Mouse (Mus musculus): Measurements from ENCODE around the gene Epb41l3. TPM values are rescaled to one million over a fixed set of nuclear protein-coding genes. Genes with fewer than 3 reads are reported as not detected.
A peak's percentile ranks its signal among the peaks of the same experiment; 100 is the strongest.

Epb41l3 gene
- polyA plus RNA-seq, 1 experiment from 2014 or later, result 137 TPM

DNA sequence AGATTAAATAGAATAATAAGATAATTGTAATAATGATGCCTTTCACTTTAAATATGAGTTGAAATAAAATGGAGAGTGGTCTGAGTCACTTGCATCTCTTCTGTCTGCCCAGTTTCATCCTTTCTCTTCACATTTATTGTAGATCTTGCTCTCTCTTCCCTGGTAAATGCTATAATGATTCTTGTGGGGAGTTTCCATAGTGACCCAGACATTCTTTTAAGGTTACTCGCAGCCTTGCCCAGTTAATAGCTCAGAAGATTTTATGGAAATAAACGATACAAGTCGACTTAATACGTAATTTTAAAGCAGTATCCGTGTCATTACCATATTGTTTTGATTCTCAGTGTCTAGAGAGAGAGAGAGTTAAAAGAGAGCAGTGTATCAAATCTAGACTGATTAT lies 154.0 kb downstream of the Epb41l3 start:
- no peak for ATAC-seq (ENCODE audit: insufficient number of reproducible peaks, low FRiP score, low TSS enrichment, low read depth)
- WGBS, result 43% methylated on average over 5 of the region's 5 CpGs
- Histone ChIP-seq H3K9ac (no peak overlapping the region), H3K27ac (0 out of 2 replicates have a peak overlapping the region, but pooled peaks have one; percentile 38), H3K36me3 (peaks cover 11% of the 10 kb centered on the region; the same call in 1 of the 2 replicates), H3K9me3 (no peaks in the 10 kb centered on the region), H3K4me2 (no peak overlapping the region), H3K27me3 (no peaks in the 10 kb centered on the region), H3K4me1 (peaks cover 22% of the 10 kb centered on the region), H3K4me3 (no peak overlapping the region)

DNA sequence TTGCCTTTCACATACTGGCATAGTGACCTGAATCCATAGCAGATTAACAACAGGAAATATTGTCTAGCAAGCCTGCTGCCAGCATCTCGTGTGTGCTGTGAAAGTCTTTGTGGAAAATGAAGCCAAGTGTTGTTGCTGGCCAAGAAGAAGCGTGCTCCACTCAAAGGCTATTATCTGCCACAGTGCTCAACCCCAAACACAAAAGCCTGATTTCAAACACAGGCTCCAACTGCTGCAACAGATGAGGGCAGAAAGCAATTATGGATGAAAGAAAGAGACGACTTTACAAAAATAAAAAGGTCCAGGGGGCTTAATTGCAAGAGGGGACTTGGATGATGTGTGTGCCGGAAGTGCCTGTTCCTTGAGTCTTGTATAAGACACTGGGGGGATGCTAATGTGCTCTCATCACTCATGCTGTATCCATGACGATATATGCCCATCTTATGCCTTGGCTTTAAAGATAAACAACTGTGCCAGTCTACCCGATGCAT lies 154.7 kb downstream of the Epb41l3 start:
- WGBS, result 44% methylated on average over 6 of the region's 6 CpGs
- Histone ChIP-seq H3K4me3 (no peak overlapping the region), H3K4me2 (no peak overlapping the region), H3K4me1 (peaks cover 22% of the 10 kb centered on the region), H3K27ac (peak overlapping the region; percentile 38; the same call in 1 of the 2 replicates), H3K9me3 (no peaks in the 10 kb centered on the region), H3K27me3 (no peaks in the 10 kb centered on the region), H3K9ac (no peak overlapping the region), H3K36me3 (peaks cover 5% of the 10 kb centered on the region; the same call in 1 of the 2 replicates)
- ATAC-seq (ENCODE audit: insufficient number of reproducible peaks, low FRiP score, low TSS enrichment, low read depth), result no peak

DNA sequence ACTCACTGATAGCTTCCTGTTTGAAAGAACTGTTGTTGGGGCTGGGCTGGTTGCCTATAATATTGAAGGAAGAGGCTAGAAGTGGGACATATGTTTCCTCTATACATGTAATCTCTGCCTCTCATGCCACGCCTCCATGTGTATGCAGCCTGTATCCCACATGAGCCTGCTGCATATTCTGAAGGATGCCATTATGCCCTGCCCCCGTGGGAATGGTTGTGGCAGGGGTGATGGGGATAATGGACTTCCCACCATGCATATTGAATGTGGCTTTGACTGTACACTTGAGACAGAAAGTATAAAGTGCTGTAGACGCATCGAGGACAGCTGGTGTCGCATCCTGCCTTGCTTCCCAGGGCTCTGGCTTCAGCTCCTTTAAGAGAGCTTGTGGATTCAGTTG lies 155.9 kb downstream of the Epb41l3 start:
- Histone ChIP-seq H3K4me2 (no peak overlapping the region), H3K27ac (no peak overlapping the region; the same call in 1 of the 2 replicates), H3K27me3 (no peaks in the 10 kb centered on the region), H3K9ac (no peak overlapping the region), H3K4me1 (peaks cover 22% of the 10 kb centered on the region), H3K36me3 (no peaks in the 10 kb centered on the region), H3K4me3 (no peak overlapping the region), H3K9me3 (no peaks in the 10 kb centered on the region)
- 68% methylated on average over 5 of the region's 5 CpGs for WGBS
- ATAC-seq (ENCODE audit: insufficient number of reproducible peaks, low FRiP score, low TSS enrichment, low read depth), result no peak

DNA sequence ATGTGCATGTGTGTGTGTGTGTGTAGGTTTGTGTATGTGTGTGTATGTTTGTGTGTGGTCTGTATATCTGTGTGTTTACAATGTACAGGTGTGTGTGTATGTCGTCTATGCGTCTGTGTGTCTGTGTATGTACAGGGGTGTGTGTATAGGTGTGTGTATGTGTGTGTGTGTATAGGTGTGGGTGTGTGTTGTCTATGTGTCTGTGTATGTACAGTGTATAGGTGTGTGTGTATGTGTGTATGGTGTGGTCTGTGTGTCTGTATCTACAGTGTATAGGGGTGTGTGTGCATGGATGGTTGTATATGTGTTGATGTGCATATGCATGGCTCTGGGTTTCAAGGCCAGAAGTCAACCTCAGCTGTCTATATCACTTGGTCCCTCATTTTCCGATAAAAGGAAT lies 161.7 kb downstream of the Epb41l3 start:
- H3K9me3 ChIP-seq, result no peaks in the 10 kb centered on the region
- no peak overlapping the region for H3K9ac ChIP-seq
- 96% methylated on average over 3 of the region's 3 CpGs for WGBS
- H3K27ac ChIP-seq, result no peak overlapping the region
- ATAC-seq (ENCODE audit: insufficient number of reproducible peaks, low FRiP score, low TSS enrichment, low read depth), result no peak; the same call in 1 of the 2 replicates
- H3K36me3 ChIP-seq, result peaks cover 21% of the 10 kb centered on the region
- no peaks in the 10 kb centered on the region for H3K4me1 ChIP-seq
- H3K4me2 ChIP-seq, result no peak overlapping the region
- H3K27me3 ChIP-seq, result no peaks in the 10 kb centered on the region
- no peak overlapping the region for H3K4me3 ChIP-seq

DNA sequence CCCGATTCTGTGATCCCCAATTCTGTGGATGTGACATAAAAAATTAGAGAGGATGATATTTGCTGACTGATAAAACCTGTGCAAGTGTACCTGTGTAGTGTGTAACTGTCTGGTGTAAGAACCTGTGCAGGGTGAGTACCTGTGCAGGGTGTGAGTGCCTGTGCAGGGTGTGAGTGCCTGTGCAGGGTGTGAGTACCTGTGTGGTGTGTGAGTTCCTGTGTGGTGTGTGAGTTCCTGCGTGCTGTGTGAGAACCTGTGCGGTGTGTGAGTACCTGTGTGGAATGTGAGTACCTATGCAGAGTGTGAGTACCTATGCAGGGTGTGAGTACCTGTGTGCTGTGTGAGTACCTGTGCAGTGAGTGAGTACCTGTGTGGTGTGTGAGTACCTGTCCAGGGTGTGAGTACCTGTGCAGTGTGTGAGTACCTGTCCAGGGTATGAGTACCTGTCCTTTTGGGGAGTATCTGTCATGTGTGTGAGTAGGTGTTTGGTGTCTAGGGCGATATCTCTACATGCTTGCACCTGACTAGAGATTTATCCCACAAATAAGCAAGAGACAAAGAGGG lies 163.4 kb downstream of the Epb41l3 start:
- H3K27me3 ChIP-seq, result no peaks in the 10 kb centered on the region
- no peak for ATAC-seq (ENCODE audit: insufficient number of reproducible peaks, low FRiP score, low TSS enrichment, low read depth)
- H3K4me1 ChIP-seq, result no peaks in the 10 kb centered on the region; the same call in 1 of the 2 replicates
- no peak overlapping the region for H3K27ac ChIP-seq
- H3K9me3 ChIP-seq, result no peaks in the 10 kb centered on the region
- no peak overlapping the region for H3K4me3 ChIP-seq
- H3K9ac ChIP-seq, result no peak overlapping the region
- H3K4me2 ChIP-seq, result no peak overlapping the region
- H3K36me3 ChIP-seq, result peaks cover 25% of the 10 kb centered on the region
- 95% methylated on average over 4 of the region's 4 CpGs for WGBS

DNA sequence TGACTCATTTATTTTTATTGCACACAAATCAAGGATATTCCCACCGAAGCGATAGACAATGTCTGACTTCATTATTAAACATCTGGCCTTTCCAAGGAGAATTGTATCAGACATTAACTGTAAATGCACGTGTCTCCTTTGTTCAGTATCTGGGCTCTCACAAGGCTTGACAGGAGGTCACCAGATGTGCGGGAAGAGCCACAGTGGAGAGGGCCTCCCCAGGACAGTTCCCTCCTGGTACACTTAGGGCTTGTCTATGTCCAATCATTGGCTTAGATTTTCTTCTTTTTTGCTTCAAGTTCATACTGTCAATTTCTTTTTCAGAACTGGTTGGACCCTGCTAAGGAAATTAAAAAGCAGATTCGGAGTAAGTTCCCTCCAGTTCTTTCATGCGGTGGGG lies 163.9 kb downstream of the Epb41l3 start:
- H3K9me3 ChIP-seq, result no peaks in the 10 kb centered on the region
- H3K4me2 ChIP-seq, result no peak overlapping the region
- H3K27me3 ChIP-seq, result no peaks in the 10 kb centered on the region
- no peak overlapping the region for H3K27ac ChIP-seq
- no peak overlapping the region for H3K9ac ChIP-seq
- WGBS, result 64% methylated on average over 6 of the region's 6 CpGs
- no peaks in the 10 kb centered on the region; the same call in 1 of the 2 replicates for H3K4me1 ChIP-seq
- peaks cover 30% of the 10 kb centered on the region for H3K36me3 ChIP-seq
- no peak overlapping the region for H3K4me3 ChIP-seq
- ATAC-seq (ENCODE audit: insufficient number of reproducible peaks, low FRiP score, low TSS enrichment, low read depth), result no peak

DNA sequence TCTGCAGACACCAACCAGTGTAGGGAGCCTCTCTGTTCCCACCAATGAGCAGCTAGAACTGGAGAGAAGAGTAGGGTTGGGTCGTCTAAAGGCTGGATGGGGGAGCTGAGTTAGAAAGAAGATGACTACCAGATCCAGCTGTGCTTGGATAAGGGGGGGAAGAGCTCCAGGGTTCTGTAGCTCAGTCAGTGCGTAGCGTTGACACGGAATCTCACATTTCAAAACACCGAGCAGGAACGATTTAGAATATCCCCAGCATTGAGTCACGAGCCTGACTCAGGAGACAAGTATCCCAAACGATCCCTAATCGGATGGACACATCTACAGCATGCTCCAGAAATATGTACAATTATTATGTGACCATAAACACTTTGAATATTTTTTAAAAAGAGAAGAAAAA lies 180.4 kb downstream of the Epb41l3 start:
- Histone ChIP-seq H3K4me2 (no peak overlapping the region), H3K36me3 (peaks cover 40% of the 10 kb centered on the region), H3K9me3 (no peaks in the 10 kb centered on the region), H3K27ac (no peak overlapping the region), H3K4me3 (no peak overlapping the region), H3K4me1 (peaks cover 4% of the 10 kb centered on the region; the same call in 1 of the 2 replicates), H3K27me3 (no peaks in the 10 kb centered on the region), H3K9ac (no peak overlapping the region)
- 67% methylated on average over 9 of the region's 9 CpGs for WGBS
- no peak for ATAC-seq (ENCODE audit: insufficient number of reproducible peaks, low FRiP score, low TSS enrichment, low read depth)

DNA sequence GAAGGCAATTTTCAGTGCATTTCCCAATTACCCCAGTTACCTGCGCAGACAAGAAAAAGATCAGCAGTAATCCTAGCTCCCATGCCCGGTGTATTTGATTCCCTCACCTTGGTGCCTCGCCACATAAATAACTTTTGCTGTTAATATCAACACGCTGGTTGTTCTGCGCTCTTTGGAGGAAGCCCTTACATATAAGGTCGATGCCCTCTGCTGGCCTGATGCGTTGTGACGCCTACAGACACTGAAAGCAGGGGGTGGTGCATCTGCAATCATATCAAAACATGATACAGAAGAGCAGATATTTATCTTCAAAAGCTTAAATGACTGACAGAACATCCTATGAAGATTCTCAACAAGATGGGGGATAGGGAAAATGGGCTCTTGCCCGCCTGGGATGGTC lies 181.0 kb downstream of the Epb41l3 start:
- Histone ChIP-seq H3K27ac (no peak overlapping the region), H3K4me1 (peaks cover 4% of the 10 kb centered on the region; the same call in 1 of the 2 replicates), H3K27me3 (no peaks in the 10 kb centered on the region), H3K4me2 (no peak overlapping the region), H3K9me3 (no peaks in the 10 kb centered on the region), H3K9ac (no peak overlapping the region), H3K4me3 (no peak overlapping the region), H3K36me3 (peaks cover 41% of the 10 kb centered on the region)
- ATAC-seq (ENCODE audit: insufficient number of reproducible peaks, low FRiP score, low TSS enrichment, low read depth), result no peak
- 49% methylated on average over 9 of the region's 9 CpGs for WGBS

DNA sequence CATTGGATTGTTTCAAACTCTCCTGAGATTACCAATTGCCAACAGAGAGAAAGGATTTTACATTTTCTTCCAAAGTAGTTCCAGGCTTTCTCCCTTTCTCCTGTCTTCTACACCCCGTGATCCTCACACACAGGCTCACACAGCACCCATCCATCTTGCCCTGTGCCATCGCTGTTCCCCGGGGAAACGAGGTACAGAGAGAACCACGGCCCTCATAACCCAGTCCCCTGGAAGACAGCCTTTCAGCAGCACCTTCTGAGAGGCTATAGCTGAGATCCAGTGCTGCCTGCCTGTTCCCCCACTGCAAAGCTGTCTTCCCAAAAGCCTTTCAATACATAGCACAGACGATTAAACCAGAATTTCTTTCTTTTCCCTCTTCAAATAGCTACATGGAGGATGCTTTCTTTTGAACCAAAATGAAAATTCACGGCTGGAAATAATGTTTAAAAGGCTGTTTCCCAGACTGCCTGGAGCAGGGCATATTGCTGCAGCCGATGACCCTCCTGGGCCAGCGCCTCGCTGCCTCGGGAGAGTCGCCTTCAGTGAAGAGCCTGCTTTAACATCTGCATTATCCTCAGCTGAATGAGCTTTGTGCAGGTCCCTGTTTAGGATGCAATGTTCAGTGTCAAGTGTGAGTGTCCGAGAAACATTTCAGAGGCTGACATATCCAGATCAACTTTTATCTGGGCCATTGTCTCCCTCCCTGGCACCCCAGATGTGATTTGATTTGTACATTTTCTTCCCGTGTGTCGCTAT lies 188.5 kb downstream of the Epb41l3 start:
- Histone ChIP-seq H3K4me1 (no peaks in the 10 kb centered on the region), H3K36me3 (peaks cover 48% of the 10 kb centered on the region), H3K27me3 (no peaks in the 10 kb centered on the region), H3K4me3 (no peak overlapping the region), H3K9ac (no peak overlapping the region), H3K4me2 (no peak overlapping the region), H3K9me3 (no peaks in the 10 kb centered on the region), H3K27ac (no peak overlapping the region)
- WGBS, result 70% methylated on average over 15 of the region's 15 CpGs
- no peak for ATAC-seq (ENCODE audit: insufficient number of reproducible peaks, low FRiP score, low TSS enrichment, low read depth)

DNA sequence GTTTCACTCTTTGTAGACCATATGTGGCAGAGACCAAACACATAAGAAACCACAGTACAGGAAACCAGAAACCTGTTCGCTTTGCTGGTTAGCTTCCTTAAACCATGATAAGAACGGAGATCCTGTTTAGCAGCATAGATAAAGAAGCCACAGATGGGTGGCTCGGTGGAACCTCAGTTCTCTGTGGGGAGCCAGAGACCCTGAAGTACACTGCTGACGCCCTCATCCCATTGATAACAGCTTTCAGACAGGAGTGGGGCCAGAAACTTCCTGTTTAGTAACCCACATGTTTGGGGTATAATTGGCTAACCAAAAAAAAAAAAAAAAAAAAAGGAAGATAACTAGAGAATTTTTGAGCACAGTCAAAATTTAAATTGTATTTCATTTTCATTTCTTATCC lies 189.7 kb downstream of the Epb41l3 start:
- Histone ChIP-seq H3K9me3 (no peaks in the 10 kb centered on the region), H3K4me3 (no peak overlapping the region), H3K9ac (no peak overlapping the region), H3K4me2 (no peak overlapping the region), H3K27ac (no peak overlapping the region), H3K4me1 (no peaks in the 10 kb centered on the region), H3K36me3 (peaks cover 38% of the 10 kb centered on the region), H3K27me3 (no peaks in the 10 kb centered on the region)
- 63% methylated on average over 4 of the region's 4 CpGs for WGBS
- no peak for ATAC-seq (ENCODE audit: insufficient number of reproducible peaks, low FRiP score, low TSS enrichment, low read depth)

DNA sequence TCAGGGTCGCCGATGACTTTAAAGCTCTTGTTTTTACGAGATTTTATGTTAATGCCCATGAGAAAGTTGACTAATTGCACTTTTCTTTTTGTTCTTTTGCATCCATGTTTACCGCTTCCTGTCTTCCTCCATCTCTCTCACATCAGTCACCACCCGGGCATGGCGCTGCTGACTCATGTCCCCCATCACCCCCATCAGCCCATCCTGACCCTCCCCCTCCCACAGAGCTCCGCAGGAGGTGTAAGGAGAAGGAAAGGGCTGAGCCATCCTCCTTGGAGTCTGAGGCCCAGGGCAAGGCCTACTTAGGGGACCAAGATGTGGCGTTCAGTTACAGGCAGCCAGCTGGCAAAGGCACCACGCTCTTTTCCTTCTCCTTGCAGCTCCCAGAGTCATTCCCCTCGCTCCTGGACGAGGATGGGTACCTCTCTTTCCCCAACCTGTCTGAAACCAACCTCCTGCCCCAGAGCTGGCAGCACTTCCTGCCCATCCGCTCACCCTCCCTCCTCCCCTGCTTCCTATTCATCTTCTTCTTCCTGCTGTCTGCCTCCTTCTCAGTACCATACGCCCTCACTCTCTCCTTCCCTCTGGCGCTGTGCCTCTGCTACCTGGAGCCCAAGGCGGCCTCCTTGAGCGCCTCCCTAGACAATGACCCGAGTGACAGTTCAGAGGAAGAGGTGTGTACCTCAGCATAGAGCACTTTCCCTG lies 190.4 kb downstream of the Epb41l3 start:
- Histone ChIP-seq H3K27me3 (no peaks in the 10 kb centered on the region), H3K9ac (no peak overlapping the region), H3K36me3 (peaks cover 37% of the 10 kb centered on the region), H3K27ac (no peak overlapping the region), H3K4me2 (no peak overlapping the region), H3K9me3 (no peaks in the 10 kb centered on the region), H3K4me1 (no peaks in the 10 kb centered on the region), H3K4me3 (no peak overlapping the region)
- no peak for ATAC-seq (ENCODE audit: insufficient number of reproducible peaks, low FRiP score, low TSS enrichment, low read depth)
- WGBS, result 48% methylated on average over 17 of the region's 17 CpGs

DNA sequence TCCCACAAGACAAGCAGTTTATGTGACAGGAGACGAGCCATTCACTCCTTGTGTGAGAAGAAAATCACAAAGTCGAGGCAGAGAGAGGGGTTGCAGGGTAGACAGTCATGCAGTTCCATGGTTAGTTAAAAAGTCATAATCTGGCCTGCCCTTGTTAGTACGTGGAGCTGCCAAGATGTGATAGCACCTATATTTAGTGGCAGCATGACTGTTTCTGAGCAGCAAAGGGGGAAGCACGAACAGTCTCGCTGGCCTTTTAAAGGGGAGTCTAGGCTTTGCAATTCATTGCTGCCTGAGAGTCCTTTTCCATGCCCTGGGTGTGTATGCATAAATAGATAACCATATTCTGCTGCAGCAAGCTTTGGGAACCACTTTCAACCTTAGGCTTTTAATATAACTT lies 191.5 kb downstream of the Epb41l3 start:
- H3K36me3 ChIP-seq, result peaks cover 34% of the 10 kb centered on the region
- WGBS, result 76% methylated on average over 5 of the region's 5 CpGs

More for the DNA sequence above, 191.5 kb downstream of the Epb41l3 start:
- no peak for ATAC-seq (ENCODE audit: insufficient number of reproducible peaks, low FRiP score, low TSS enrichment, low read depth)
- no peak overlapping the region for H3K9ac ChIP-seq
- no peaks in the 10 kb centered on the region for H3K4me1 ChIP-seq
- no peak overlapping the region for H3K4me3 ChIP-seq
- H3K4me2 ChIP-seq, result no peak overlapping the region
- no peak overlapping the region for H3K27ac ChIP-seq
- H3K9me3 ChIP-seq, result no peaks in the 10 kb centered on the region
- no peaks in the 10 kb centered on the region for H3K27me3 ChIP-seq
